Mouse (Mus musculus): ENCODE results near the gene Npepps.

DNA sequence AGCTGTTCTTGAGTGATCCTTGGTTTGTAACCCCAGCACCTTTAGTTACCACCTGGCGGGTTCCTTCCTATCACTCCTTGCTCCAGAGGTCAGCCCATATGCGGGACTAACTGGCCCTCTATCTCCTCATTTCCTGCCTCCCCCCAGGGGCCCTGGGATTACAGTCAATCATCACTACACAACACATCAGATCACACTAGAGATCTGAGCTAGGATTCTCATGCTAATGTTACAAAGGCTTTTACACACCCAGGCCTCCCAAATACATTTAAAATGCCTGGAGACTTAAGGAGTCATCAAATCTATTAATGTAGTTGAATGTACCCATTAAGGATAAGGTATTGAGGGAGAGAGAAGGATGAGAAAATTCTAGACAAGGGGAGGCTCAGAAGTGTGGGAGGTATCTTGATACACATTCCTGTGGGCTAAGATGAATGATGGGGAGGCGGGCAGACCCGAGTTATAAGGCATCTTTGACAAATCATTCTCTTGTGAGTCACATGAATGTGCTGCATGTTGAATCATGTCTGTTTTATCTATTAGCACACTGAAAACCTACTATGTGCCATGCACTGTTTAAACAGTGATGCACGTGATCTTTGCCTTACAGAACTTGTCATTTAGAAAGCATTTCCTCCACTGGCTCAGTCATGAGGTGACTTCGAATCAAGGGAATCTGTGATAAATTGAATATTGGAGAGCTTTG, 88.4 kb downstream of the Npepps start:
- TF ChIP-seq EP300 (optimal IDR thresholded peaks at IDR 0.05) = no peak
- no peak for TF ChIP-seq CTCF (IDR thresholded peaks at IDR 0.05; ENCODE audit: low read depth)

Measured in stomach, postnatal 0 days (tissue).